In genomic region chr5:99111235-99111634, GRCm38 (mm10) we compare ENCODE assay signal across 14 mouse cellular contexts.
DNase-seq lines count a peak whose midpoint lies in the region; ATAC-seq and TF ChIP-seq lines count a peak whose summit lies in the region.
"Had no signal": no experiment of that assay in that cellular context is flagged by ENCODE, and none has a peak within 500 bp of the region (broad histone marks: within the 10 kb centered on the region; RNA-seq: fewer than 3 reads in every experiment).

No protein-coding gene starts in this region.

- H3K36me3 ChIP-seq in hindbrain, embryonic 12.5 days, result no peaks in the 10 kb centered on the region
- no peaks in the 10 kb centered on the region for H3K36me3 ChIP-seq in hindbrain, embryonic 13.5 days
- no peaks in the 10 kb centered on the region for H3K36me3 ChIP-seq in lung, embryonic 14.5 days (ENCODE audit: insufficient read depth)
- no peaks in the 10 kb centered on the region for H3K36me3 ChIP-seq in forebrain, embryonic 13.5 days (ENCODE audit: poor library complexity, severe bottlenecking)
- no peaks in the 10 kb centered on the region for H3K36me3 ChIP-seq in hindbrain, embryonic 16.5 days (ENCODE audit: control insufficient read depth, insufficient read depth, low read length)

- H3K27ac ChIP-seq in hindbrain, embryonic 12.5 days, result no peak overlapping the region
- H3K27ac ChIP-seq in hindbrain, embryonic 13.5 days, result no peak overlapping the region
- peak overlapping the region; percentile 38; the same call in 1 of the 2 replicates for H3K27ac ChIP-seq in lung, embryonic 14.5 days (ENCODE audit: low read depth)
- no peak overlapping the region for H3K27ac ChIP-seq in forebrain, embryonic 13.5 days
- H3K27ac ChIP-seq in hindbrain, embryonic 16.5 days (ENCODE audit: low read depth, low read length), result no peak overlapping the region
- H3K27ac ChIP-seq: gastrocnemius, adult 2 months had no signal

- H3K27me3 ChIP-seq in hindbrain, embryonic 12.5 days, result no peaks in the 10 kb centered on the region
- no peaks in the 10 kb centered on the region for H3K27me3 ChIP-seq in hindbrain, embryonic 13.5 days
- no peaks in the 10 kb centered on the region for H3K27me3 ChIP-seq in lung, embryonic 14.5 days (ENCODE audit: insufficient read depth, low read length)
- H3K27me3 ChIP-seq in forebrain, embryonic 13.5 days, result no peaks in the 10 kb centered on the region
- no peaks in the 10 kb centered on the region for H3K27me3 ChIP-seq in hindbrain, embryonic 16.5 days (replicated peaks; ENCODE audit: control insufficient read depth, insufficient read depth, low read length)

- no peak overlapping the region for H3K9ac ChIP-seq in hindbrain, embryonic 12.5 days
- H3K9ac ChIP-seq in hindbrain, embryonic 13.5 days, result no peak overlapping the region
- no peak overlapping the region for H3K9ac ChIP-seq in lung, embryonic 14.5 days
- no peak overlapping the region for H3K9ac ChIP-seq in forebrain, embryonic 13.5 days
- no peak overlapping the region for H3K9ac ChIP-seq in hindbrain, embryonic 16.5 days (ENCODE audit: low read depth, low read length)

- no peak overlapping the region for H3K4me2 ChIP-seq in hindbrain, embryonic 12.5 days (replicated peaks)
- no peak overlapping the region for H3K4me2 ChIP-seq in hindbrain, embryonic 13.5 days
- no peak overlapping the region for H3K4me2 ChIP-seq in lung, embryonic 14.5 days
- H3K4me2 ChIP-seq in forebrain, embryonic 13.5 days, result no peak overlapping the region
- H3K4me2 ChIP-seq in hindbrain, embryonic 16.5 days (ENCODE audit: low read length), result no peak overlapping the region

- 29% methylated on average over 4 of the region's 4 CpGs for WGBS in hindbrain, embryonic 12.5 days
- 33% methylated on average over 4 of the region's 4 CpGs for WGBS in hindbrain, embryonic 13.5 days
- 43% methylated on average over 4 of the region's 4 CpGs for WGBS in lung, embryonic 14.5 days
- 9% methylated on average over 4 of the region's 4 CpGs for WGBS in forebrain, embryonic 13.5 days
- 33% methylated on average over 4 of the region's 4 CpGs for WGBS in hindbrain, embryonic 16.5 days

- TF ChIP-seq CTCF in lung, embryonic 14.5 days (IDR thresholded peaks at IDR 0.05; ENCODE audit: low read depth), result no peak

- DNase-seq in lung, embryonic 14.5 days, result peak; percentile 37
- DNase-seq in lung, postnatal 4 days, result no peak
- DNase-seq in adrenal gland, postnatal 14 days, result no peak
- DNase-seq in ovary, postnatal 36 days (ENCODE audit: low spot score), result no peak
- DNase-seq: cerebellum, adult 9-10 months; gastrocnemius, adult 2 months; heart, postnatal 36 days; thymus, adult 18-20 months had no signal

- H3K4me1 ChIP-seq in hindbrain, embryonic 12.5 days, result no peaks in the 10 kb centered on the region
- no peaks in the 10 kb centered on the region for H3K4me1 ChIP-seq in hindbrain, embryonic 13.5 days (replicated peaks)
- no peaks in the 10 kb centered on the region for H3K4me1 ChIP-seq in lung, embryonic 14.5 days (ENCODE audit: insufficient read depth)
- H3K4me1 ChIP-seq in forebrain, embryonic 13.5 days, result peaks cover 12% of the 10 kb centered on the region; the same call in 1 of the 2 replicates
- no peaks in the 10 kb centered on the region for H3K4me1 ChIP-seq in hindbrain, embryonic 16.5 days (ENCODE audit: control insufficient read depth, insufficient read depth, low read depth, low read length)

- H3K9me3 ChIP-seq in hindbrain, embryonic 12.5 days (replicated peaks), result no peaks in the 10 kb centered on the region
- no peaks in the 10 kb centered on the region for H3K9me3 ChIP-seq in hindbrain, embryonic 13.5 days
- no peaks in the 10 kb centered on the region for H3K9me3 ChIP-seq in lung, embryonic 14.5 days (ENCODE audit: low read depth, low read length)
- H3K9me3 ChIP-seq in forebrain, embryonic 13.5 days (replicated peaks), result no peaks in the 10 kb centered on the region
- H3K9me3 ChIP-seq in hindbrain, embryonic 16.5 days (ENCODE audit: control insufficient read depth, low read length), result no peaks in the 10 kb centered on the region

- peak; percentile 38; the same call in 1 of the 2 replicates for ATAC-seq in hindbrain, embryonic 12.5 days (ENCODE audit: low FRiP score)
- ATAC-seq in hindbrain, embryonic 13.5 days (ENCODE audit: low FRiP score), result no peak
- peak; percentile 35; the same call in 1 of the 2 replicates for ATAC-seq in lung, embryonic 14.5 days (ENCODE audit: insufficient read depth)
- ATAC-seq in forebrain, embryonic 13.5 days, result peak; percentile 76
- ATAC-seq in hindbrain, embryonic 16.5 days, result peak; percentile 50

- no peak overlapping the region for H3K4me3 ChIP-seq in hindbrain, embryonic 12.5 days
- no peak overlapping the region for H3K4me3 ChIP-seq in hindbrain, embryonic 13.5 days
- no peak overlapping the region for H3K4me3 ChIP-seq in lung, embryonic 14.5 days (ENCODE audit: low read depth, low read length)
- no peak overlapping the region for H3K4me3 ChIP-seq in forebrain, embryonic 13.5 days
- H3K4me3 ChIP-seq in hindbrain, embryonic 16.5 days (ENCODE audit: low read length), result no peak overlapping the region
- H3K4me3 ChIP-seq: erythroblast, embryonic 14.5 days; gastrocnemius, adult 2 months; myocyte had no signal
